Mouse (Mus musculus) c-Kit-negative CD71-positive TER-119-positive erythroid progenitor cells, embryonic 14.5 days (primary cell): ENCODE data around the gene Baz2b.

Source experiments
- DNase-seq: peaks from one replicate; pipeline ENCODE4 v3.0.0-alpha.2; 2013; ENCODE audit warnings: low read depth, low spot score

Gene Baz2b

DNA sequence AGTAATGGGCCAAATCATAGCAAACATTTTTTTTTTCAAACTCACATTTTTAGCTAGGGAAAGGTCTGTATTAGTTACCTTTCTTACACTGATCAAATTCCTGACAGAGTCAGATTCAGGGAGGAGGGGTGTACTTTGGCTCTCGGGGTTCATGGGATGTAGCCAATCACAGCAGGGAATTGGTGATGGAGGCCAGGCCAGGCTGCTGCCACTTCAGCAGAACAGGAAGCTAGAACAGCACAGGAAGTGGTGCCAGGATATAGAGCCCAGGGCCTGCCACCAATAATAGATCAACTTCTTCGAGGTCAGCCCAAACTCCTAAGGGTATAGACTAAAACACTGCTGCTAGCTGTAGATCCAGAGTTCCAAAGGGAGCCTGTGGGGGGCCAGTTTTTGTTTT lies 76.6 kb downstream of the Baz2b start:
- DNase-seq, result no peak

DNA sequence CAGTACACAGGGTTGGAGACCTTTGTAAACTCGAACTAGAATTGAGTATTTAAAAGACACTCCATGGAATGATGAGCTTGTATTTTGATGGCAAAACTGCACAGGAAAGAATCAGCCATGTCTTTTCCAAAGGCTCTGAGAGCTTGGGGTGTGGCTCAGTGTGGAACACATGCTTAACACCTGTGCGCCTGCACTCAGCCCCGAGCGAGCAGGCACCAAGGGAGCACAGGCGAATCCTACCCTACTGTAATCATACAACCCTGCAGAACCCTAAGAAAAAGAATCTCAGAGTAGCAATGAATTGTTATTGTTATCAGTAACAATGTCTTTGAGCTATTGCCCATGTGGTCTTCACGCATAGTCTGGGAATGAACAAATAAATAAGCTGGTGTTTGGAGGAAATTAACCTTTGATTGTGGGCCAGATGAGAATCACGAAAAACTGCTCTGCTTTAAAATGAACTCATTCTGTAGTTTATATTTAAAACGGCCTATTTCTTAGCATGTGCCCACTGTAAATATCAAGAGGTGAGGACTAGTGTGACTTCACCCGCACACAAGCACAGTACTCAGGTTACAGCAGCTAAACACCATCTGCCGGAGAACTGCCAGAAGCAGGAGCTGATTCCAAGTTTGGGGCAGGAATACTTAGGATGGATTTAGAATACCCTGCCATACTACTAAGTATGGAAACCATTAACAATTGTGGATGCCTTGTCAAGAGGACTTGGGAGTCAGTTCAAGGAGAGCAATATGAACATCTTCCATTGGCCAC lies 77.2 kb downstream of the Baz2b start:
- DNase-seq, result no peak

DNA sequence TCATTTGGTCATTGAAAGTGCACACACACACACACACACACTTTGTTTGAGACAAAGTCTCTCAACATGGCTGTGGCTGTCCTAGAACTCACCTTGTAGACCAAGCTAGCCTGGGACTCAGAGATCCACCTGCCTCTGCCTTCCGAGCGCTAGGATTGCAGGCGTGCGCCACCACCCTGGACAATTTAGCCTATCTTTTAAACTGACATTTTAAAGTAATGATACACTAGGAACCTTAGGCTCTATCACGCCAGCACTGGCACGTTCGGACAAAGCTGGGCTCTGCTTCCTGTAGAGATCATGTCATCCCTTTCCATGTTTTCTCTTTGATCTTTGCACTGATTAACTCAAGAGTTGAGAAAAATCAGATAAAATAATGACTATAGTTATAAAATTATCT lies 81.0 kb downstream of the Baz2b start:
- DNase-seq, result no peak

DNA sequence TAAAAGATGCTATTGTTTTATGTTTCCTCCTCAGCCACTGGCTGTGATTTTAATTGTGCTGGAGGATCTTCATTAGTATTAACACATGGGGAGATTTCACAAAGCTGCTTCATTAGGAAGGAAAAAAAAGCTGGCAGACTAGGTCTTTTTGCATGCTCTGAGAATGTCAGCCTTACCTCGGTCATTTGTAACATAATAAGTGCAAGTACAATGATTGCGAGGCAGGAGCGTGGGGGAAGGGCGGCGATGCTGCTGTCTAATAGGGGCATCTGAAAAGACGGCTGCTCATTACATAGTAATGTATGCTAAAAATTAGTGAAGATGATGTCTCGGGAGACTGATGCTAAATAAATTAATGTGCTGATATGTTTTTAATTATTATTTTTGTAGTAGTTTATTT lies 82.8 kb downstream of the Baz2b start:
- DNase-seq, result no peak

DNA sequence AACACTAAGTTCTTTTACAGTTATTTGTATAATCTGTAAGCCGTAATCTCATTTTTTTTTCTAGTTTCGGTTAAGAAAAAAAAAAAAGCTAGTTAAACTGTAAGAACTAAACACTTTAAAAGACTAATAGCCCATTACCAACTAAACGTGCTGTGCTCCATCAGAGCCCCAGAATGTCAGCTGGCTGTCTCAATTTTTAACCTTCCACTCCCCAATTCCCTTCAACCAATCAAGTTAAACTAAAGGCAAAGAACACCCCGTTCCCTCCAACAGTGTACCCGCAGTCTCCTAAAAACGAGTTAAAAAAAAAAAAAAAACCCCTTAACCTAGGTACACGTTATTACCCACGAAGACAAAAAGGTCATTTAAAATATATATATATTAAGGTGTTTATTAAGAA lies 83.3 kb downstream of the Baz2b start:
- no peak for DNase-seq

DNA sequence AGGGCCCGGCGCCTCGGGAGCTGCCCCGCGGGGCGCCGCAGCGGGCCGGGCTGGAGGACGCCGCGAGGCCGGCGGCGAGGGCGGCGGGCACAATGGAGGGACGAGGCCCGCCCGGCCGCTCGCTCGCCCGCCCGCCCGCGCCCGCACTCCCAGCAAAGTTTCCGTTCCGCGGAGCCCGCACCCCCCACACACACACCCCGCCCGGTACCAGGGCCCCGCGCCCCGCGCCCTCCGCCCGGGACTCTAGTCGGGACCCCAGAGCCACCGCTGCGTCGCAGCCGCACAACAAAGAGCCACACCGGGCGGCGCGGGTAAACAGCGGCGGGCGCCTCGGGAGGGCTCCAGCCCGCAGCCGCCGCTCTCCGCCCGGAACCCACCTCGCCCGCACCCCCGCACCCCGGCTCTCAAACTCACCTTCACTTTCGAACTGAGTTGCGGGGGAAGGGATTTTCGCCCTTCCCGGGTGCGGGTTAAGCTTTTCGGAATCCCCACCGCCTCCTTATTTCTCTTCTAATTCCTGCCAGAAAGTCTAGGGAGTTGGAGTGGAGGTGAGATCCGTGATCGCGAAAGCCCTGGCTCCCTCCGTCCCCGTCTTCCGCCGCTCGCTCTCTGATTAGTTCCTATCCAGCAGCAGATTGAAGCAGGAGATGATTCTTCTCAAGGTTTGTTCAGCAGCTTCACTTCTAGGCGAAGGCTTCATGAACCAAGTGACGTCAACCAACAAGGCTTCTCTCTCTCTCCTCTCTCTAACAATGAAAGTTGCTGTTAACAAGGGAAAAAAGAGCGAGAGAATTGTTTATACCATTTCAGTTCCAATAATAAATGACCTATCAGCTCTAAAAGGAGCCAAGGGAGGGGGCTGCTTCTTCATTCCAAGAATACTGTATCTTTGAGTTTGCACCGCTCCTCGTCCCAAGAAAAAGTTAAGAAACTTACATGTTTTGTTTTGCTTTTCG lies 84.3 kb downstream of the Baz2b start:
- DNase-seq, result peak; percentile 48

DNA sequence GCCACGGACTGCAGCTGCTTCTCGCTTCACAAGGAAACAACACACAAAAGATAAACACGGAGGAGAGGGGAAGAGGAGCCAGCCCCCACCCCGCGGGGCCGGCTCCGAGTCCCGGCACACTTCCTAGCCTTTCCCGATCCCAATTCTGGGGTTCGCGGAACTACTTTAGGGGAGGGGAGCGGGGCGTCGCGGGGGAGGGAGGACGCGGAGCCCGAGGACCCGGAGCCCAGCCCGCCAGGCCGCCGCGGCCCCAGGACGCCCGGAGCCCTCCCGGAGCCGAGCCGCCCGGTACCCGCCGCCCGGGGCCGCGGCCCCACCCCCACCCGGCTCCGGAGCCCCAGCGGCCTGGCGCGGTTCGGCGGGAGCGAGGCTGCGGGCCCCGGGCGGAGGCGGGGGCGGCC lies 85.0 kb downstream of the Baz2b start:
- no peak for DNase-seq

DNA sequence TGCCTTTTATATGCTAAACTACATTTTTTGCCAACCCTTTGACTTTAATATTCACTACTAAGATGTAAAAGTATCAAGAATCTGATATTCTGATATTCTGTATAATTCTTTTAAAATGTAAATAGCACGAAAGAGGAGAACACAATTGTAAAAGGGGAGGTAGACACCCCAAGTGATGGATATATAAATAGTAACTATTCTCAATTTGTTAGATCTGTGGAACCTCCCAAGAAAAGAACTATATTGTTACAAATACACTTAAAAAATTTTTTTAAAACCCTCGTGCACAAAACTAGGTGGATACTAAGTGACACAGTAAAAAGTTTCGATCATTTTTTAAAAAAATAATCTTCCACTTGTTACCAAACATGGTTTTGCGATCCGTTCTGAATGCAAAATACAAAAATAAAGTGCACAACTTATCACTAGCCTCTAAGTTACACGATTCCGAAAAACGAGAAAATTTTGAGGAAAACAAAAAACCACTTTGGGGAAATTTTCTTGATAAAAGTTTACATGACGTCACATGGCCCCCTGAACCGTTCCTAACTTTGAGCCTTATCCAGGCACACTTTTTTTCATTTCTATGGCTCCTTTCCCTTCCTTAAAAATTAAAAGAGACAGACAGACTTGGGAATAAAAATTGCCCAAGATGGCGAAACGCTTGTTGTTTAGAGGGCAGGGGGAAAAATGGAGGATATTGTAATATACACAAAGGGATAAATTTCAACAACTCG lies 85.6 kb downstream of the Baz2b start:
- DNase-seq, result peak; percentile 52

DNA sequence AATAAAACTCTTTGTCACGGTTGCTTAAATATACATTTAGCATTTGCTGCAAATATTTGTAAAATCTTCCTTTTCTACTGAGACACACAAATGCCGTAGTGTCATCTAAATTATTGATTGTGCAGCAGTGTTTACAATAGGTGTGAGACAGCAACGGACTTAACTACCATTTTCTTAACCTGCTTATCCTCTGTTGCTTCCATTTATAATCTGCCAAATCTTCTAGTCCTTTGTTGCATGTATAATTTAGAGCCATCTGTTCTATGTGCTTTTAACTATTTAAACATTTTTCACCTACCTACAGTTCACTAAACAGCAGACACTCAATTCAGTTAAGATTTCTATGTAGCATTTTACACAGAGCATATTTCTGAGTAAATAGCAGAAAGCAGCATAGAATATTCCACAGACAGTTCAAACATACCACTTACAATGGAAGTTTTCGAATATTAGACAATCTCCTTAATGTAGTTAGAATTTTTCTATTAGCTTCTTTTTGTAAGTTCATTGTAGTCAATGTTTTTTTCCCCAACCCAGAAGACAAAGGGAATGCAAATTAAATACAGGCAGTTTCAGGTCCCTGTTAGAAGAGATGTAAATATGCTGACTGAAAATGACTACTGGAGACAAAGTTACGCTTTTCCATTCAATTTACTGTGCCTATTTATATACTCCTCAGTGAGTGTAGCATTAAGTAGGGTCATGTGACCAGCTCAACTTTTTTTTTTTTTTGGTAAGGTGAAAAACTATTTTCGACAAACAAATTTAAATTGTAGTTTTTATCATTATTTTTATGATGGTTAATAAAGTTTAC lies 86.4 kb downstream of the Baz2b start:
- DNase-seq, result no peak

DNA sequence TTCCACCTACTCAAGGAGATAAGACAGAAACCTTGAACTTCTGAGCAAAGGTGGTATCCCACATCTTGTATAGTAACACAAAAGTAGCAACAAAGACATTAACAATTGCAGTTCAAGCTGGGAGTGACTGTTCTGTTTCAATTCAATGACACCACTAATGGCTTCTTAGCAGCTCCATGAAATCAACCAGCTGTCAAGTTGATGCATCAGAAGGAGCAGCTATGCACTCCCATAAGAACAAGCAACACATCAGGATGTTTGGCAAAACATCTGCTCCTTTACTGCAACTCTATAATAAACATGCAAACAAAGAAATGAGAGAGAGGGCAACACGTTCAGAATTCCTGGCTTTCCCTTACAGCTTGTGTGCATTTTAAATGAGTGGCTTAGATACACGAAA lies 87.5 kb downstream of the Baz2b start:
- DNase-seq, result no peak

DNA sequence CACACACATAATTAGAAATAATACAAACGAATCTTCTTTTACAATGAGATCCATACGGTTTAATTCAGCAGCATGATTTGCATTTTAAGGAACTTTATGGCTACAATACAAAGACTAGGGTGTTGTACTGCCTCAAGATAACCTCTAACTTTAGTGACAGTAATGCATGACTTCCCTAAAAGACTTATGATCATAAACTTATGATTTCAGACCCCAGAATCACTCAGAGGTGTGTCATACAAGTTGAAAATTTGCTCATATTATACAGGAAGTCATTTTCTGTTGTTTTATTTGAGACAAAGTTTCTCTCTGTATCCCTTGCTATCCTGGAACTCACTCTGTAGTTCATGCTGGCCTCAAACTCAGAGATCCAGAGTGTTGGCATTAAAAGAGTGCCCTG lies 89.0 kb downstream of the Baz2b start:
- DNase-seq, result no peak

DNA sequence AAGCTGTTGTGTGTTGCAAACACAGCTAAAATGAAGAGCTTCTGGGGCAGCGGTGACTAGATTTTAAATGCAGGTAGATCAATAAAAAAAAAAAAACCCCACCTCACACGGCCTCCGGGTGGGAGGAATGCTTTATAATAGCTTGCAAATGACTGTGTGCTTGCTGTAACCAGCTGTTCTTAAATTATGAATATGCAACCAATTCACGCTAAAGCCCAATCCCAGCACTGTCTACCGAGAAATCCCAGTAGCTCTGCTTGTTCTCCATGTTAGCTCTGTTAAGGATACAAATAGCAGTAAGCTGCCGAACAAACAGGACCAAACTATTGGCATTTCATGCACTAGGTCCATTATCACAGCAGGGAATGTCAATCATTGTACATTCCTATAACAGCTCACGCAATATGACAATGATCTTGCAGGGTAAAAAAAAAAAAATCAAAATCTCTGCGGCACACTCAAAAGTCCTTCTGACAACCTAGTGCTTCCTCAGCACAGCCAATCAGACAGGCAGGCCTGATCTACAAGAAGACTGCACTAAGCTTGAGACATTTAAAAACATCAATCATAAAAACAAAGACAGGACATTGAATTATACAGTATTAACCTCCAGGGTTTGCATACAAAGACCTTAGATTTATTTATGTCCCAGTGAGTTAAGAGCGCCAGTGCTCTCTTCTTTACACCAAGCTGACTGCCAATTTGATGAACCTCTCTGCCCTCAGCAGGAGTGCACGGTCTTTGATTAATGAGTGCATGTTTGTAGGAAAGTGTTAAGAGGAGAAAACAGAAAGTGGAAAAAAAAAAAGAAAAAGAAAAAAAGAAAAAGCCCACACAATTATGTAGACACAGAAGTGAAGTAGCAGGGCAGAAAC lies 90.7 kb downstream of the Baz2b start:
- no peak for DNase-seq

DNA sequence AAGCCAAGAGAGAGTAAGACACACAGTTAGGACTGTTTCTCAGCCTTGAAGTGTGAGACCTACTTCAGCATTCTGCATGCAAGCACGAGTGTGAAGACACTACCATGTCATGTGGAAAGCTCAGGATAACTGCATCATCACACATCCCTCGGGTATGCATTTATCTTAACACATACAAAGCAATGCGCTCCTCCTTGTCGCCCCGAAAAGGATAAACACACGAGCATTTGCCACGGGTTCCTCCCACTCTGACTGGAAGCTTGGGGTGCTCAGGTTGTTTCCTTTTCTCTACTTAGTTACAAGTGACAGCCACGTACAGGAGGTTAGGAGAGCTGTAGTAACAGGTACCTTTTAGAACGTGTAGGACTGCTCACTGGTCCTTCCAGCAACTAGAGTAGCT lies 91.8 kb downstream of the Baz2b start:
- DNase-seq, result no peak

DNA sequence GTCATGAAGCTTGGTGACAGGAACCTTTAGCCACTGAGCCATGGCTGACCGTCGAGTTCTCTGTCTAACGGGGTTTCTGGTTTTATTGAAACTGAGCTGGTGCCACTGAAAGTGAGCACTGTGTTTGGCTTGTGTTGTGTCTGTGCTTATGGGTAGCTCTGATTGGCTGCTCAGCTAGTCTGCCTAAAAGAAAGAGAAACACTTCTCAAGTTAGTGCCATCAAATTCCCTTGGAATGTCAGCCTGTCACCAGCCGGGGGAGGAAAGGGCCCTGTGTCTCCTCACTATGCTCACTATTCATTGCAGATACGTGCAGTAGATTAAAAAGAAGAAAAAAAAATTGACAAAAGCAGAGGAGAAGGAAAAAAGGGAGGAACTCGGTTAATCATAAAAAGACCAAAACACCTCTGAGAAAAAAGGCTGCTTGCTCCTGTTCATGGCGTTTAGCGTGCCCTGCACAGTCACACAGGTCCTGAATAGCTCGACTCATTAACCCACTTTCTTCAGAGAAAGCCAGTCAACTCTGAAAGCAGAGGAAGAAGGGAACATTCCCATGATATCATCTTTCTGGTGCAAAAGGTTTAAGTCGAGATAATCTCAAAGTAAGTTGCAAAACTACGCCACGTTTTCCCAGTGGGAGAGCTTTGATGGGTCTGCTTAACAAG lies 93.6 kb downstream of the Baz2b start:
- no peak for DNase-seq

DNA sequence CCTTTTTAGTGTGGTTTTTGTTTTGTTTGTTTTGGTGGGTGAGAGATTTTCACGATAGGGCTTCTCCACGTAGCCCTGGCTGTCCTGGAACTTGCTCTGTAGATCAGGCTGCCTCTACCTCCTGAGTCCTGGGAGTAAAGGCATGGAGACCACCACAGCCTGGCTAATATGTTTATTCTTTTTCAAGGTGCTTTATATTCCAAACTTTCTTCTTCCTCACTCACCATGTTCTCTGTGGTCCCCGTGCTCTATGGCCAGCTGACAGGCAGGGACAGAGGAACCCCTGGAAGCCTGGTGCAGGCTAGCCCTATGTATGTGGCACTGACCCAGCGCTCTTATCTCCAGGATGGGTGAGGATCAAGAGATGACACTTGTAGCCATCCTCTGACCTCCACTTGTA lies 94.7 kb downstream of the Baz2b start:
- DNase-seq, result no peak

DNA sequence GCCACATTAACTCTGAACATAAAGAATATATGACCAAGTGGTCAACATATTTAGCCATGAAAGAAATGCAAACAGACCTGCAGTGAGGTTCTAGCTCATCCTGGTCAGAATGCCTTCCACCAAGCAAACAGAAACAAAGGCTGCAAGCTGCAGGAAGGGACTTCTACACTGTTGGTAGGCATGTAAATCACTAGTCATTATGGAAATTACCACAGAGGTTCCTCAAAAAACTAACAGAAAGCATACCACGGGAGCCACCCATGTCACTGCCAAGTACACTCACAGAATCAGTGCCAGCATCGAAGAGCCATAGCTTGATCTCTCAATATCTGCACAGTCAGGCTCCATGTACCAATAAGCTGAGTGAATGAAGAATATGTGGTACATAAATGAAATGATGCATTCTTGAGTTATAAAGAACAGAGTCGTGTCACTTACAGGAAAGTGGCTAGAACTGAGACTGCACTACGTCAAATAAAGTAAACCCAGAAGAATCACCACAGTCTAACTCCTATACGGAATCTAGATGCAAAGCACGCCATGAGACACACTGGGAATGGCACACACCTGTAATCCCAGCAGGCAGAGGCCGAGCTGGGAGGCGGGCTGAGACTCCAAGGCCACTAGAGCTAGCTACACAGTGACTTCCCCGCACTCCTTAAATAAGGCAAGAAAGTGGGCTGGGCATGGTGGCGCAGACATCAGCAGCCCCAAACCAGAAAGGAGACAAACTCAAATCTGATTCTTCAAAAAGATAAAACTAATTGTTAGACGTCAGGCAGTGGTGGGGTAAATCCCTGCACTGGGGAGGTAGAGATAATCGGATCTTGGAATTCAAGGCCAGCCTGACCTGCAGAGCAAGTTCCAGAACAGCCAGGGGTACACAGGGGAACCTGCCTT lies 95.7 kb downstream of the Baz2b start:
- DNase-seq, result no peak

DNA sequence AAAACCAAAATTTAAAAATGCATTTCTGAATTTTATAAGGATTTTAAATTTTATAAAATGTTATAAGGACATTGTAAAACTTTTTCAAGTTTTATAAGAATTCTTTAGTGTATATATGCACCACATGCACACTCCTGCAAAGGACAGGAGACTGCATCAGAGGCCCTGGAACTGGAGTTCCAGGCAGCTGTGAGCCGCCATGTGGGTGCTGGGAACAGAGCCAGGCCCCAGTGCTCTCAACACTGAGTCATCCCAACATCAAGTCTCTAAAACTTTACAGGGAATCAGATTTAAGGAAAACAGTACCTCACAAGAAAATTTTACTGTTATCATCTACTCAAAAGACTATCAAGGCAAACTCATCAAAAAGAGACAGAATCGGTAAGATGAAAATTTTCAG lies 97.5 kb downstream of the Baz2b start:
- DNase-seq, result no peak

DNA sequence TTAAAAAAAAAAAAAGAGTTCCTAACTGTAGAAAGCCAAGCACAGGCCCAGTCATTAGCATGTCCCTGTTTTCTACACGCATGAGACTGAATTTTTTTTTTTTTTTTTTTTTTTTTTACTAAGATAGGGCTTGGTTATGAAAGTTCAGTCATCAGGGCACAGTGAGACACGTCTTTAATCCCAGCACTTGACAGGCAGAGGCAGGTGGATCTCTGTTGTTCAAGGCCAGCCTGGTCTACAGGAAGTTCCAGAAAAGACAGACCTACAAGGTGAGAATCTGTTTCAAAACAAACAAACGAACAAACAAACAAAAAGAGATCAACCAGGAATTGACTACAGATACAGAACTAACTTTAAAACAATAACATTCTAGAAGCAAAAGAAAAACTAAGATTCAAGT lies 100.6 kb downstream of the Baz2b start:
- no peak for DNase-seq

DNA sequence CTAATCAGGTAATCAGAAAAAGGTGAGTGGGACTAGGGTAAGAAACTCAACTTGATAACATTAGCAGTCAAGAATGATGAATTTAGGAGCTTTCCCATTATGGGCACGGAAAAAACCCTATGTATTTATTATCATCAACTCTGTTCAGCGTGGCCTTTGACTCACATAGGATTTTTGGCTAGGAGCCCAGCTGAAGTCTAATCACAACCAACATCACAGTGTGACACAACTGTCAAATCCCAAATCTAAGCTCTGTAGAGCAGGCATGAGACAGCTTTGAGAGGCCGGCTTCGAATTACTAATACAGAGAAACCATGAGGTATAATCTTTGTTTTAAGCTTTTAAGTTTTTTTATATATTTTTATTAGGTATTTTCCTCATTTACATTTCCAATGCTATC lies 113.0 kb downstream of the Baz2b start:
- no peak for DNase-seq
